29 mouse cellular contexts compared by ENCODE assay signal in genomic region chr2:139325501-139325900, GRCm38 (mm10).
"Had no signal": no experiment of that assay in that cellular context is flagged by ENCODE, and none has a peak within 500 bp of the region (broad histone marks: within the 10 kb centered on the region; RNA-seq: fewer than 3 reads in every experiment).

No protein-coding gene starts in this region.

- H3K9ac ChIP-seq: embryonic facial prominence, embryonic 12.5 days; embryonic facial prominence, embryonic 13.5 days; embryonic facial prominence, embryonic 15.5 days; forebrain, embryonic 12.5 days; forebrain, embryonic 13.5 days; forebrain, embryonic 15.5 days; forebrain, postnatal 0 days had no signal

- H3K27ac ChIP-seq: embryonic facial prominence, embryonic 10.5 days; embryonic facial prominence, embryonic 12.5 days; embryonic facial prominence, embryonic 13.5 days; embryonic facial prominence, embryonic 15.5 days; forebrain, embryonic 10.5 days; forebrain, embryonic 12.5 days; forebrain, embryonic 13.5 days; forebrain, embryonic 15.5 days; gastrocnemius, adult 2 months; heart, adult 2 months had no signal

- H3K4me2 ChIP-seq: embryonic facial prominence, embryonic 12.5 days; embryonic facial prominence, embryonic 13.5 days; embryonic facial prominence, embryonic 15.5 days; forebrain, embryonic 12.5 days; forebrain, embryonic 13.5 days; forebrain, embryonic 15.5 days had no signal

- H3K4me1 ChIP-seq: embryonic facial prominence, embryonic 10.5 days; embryonic facial prominence, embryonic 12.5 days; embryonic facial prominence, embryonic 15.5 days; forebrain, embryonic 10.5 days; forebrain, embryonic 12.5 days; forebrain, embryonic 13.5 days; forebrain, embryonic 15.5 days had no signal

- DNase-seq: cerebellum, adult 2 months; cerebellum, adult 8-10 months; cerebellum, adult 9-10 months; cerebellum, adult 9-11 months; cerebellum, postnatal 10 days; cerebellum, postnatal 14 days; cerebellum, postnatal 25 days; cerebellum, postnatal 36 days; embryo, embryonic 11 days; forebrain, postnatal 0 days; gastrocnemius, adult 2 months; gastrocnemius, postnatal 10 days; gastrocnemius, postnatal 14 days; gastrocnemius, postnatal 25 days; gastrocnemius, postnatal 36 days; heart, adult 11 months; heart, adult 18-20 months; heart, adult 2 months had no signal

- H3K36me3 ChIP-seq: embryonic facial prominence, embryonic 10.5 days; embryonic facial prominence, embryonic 12.5 days; embryonic facial prominence, embryonic 13.5 days; embryonic facial prominence, embryonic 15.5 days; forebrain, embryonic 10.5 days; forebrain, embryonic 12.5 days; forebrain, embryonic 15.5 days had no signal

- ATAC-seq: forebrain, embryonic 13.5 days; forebrain, embryonic 14.5 days; forebrain, embryonic 15.5 days; forebrain, embryonic 16.5 days; forebrain, postnatal 0 days had no signal

- H3K4me3 ChIP-seq: embryonic facial prominence, embryonic 10.5 days; embryonic facial prominence, embryonic 12.5 days; embryonic facial prominence, embryonic 13.5 days; embryonic facial prominence, embryonic 15.5 days; erythroblast, embryonic 14.5 days; forebrain, embryonic 10.5 days; forebrain, embryonic 12.5 days; forebrain, embryonic 13.5 days; forebrain, embryonic 15.5 days; gastrocnemius, adult 2 months; heart, adult 2 months had no signal

- H3K9me3 ChIP-seq: embryonic facial prominence, embryonic 10.5 days; embryonic facial prominence, embryonic 12.5 days; embryonic facial prominence, embryonic 13.5 days; embryonic facial prominence, embryonic 15.5 days; forebrain, embryonic 10.5 days; forebrain, embryonic 12.5 days; forebrain, embryonic 13.5 days; forebrain, embryonic 15.5 days had no signal

- H3K27me3 ChIP-seq: embryonic facial prominence, embryonic 12.5 days; embryonic facial prominence, embryonic 13.5 days; embryonic facial prominence, embryonic 15.5 days; forebrain, embryonic 12.5 days; forebrain, embryonic 13.5 days; forebrain, embryonic 15.5 days had no signal
